Mouse (Mus musculus): ENCODE data around the gene Hs3st4.

The Hs3st4 gene

DNA sequence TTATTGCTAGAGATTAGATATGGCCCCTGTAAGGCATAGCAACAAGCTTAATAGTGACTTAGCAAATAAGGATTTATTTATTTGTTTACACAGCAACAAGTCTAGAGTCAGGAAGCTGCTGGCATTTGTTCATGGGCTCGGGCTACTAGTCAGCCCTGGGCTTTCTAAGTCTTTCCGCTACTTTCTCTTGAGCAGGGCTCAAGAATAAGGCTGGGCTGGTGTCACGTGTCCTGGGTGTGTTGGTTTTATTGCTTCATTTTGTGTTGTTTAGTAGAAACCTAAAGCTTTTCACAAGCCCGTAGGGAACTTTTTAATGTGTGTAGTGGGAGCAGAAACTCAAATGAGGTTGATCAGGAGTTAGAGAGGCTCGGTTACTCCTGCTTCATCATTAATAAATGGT is 153.5 kb downstream of the Hs3st4 start:
- DNase-seq (ENCODE audit: low spot score): no peak

DNA sequence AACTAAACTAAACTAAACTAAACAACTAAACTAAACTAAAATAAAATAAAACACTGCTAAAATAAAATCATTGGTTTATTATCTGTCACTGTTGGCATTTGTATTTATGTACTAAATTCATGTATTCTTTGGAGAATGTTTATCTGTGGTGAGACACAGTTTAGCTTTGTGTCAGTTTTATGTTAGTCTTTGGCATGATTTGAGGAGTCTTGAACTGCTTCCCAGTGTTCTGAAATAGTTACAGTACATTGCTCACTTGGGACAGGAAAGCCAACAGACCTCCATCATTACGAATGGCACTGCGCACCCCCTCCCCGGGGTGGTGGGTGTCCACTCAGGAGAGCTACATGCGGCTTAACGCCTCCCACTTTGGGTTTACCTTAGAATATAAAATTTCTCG is 158.6 kb downstream of the Hs3st4 start:
- no peak for DNase-seq (ENCODE audit: low spot score)

DNA sequence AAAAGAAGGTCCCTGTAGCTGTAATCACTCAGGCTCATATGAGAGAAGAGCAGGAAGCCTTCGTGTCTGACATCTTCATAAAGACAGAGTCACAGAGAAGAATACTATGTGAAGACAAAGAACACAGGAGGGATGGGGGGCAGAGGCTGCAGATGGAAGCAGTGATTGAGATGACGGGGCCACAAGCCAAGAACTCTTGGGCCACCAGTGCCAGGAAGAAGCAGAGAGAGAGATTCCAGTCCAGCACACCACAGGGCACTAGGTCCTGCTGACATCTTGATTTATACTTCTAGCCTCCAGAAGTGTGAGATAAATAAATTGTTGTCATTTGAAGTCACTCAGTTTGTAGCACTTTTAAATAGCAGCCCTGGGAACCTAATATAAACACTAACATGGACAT is 168.2 kb downstream of the Hs3st4 start:
- no peak for DNase-seq (ENCODE audit: low spot score)

DNA sequence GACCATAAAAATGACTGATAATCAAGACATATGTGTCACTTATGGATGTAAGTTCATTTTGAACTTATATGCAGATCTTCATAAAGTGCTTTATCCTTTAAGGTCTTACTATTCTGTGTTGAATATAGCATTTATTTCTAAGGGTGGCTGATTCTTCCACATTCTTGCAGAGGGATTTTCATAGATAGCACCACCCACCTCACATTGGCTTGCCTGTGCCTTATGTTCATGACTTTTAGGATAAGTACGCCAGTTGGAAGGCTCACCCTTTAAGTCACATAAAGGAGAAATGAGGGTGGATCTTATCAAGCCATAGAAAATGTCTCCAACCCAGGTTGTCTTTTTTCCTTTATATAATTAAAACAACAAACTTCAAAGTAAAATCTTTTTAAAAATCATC is 180.6 kb downstream of the Hs3st4 start:
- DNase-seq (ENCODE audit: low spot score): no peak

DNA sequence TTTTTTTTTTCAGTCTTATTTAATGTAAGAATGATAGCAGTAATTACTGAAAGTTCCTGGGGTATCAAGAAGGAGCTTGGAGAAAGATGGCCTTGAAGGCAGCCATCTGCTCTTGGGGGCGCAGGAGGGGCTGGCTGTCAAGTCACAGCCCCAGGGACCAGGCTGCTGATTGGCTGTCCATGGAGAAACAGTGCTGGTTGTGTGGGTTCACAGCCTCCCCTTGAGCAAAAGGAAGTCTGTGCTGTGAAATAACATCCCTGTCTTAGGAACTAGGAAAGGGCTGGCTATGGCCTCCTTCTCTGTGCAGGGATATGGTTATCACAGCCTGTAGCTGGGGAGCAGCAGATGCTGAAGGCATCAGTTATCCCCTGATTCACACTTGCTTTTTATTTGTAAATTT is 183.6 kb downstream of the Hs3st4 start:
- DNase-seq (ENCODE audit: low spot score): no peak

DNA sequence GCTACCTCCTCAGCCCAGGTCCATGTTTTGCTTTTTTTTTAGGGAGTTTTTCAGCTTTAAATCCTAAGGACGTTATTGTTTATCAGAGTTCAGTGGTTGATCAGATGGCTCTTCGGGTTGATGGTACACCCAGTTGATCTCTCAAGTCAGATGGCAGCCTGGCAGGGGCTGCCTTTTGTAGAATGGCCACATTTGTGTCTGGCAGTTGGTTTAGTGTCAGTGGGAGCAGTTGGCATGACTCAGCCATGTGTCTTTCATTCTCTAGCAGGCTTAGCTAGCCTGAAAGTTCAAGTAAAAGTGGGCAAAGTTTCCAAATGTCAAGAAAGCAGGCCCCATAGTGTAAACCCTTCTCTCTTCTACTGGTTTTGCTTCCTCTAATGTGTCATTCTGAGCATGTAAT is 186.1 kb downstream of the Hs3st4 start:
- DNase-seq (ENCODE audit: low spot score): no peak

DNA sequence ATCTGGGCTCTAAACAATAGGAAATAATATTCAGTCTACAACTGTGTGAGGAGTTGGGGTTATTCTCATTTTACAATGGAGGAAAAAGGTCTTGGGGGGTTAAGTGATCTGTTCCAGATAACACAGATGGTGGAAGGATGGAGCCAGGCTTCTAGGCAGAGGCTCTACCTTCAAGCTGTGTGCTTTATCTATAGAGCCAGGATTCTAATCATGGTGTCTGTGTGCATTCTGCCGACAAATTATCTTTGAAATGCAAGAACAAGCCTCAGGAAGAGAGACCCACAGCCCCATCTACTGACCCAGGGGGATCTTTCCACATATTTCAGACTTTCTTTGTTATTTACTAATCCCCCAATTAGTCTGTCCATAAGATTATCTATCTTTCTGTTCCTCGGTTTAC is 187.3 kb downstream of the Hs3st4 start:
- no peak for DNase-seq (ENCODE audit: low spot score)

DNA sequence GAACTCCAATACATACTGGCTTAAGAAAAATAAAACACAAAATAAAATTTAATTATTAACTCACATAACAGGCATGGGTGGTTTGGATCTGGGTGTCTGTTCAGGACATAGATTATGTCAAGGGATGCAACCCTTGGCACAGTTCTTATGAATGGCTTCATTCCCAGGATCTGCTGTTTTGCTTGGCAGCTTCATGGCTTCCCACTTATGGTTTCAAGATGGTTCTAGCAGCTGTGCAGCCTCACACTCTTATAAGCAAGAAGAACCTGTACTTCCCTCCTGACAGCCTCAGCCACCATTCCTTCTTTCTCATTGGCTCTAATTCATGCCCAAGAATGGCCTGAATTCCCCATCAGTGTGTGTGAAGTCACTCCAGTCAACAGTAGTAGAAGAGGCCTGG is 189.3 kb downstream of the Hs3st4 start:
- DNase-seq (ENCODE audit: low spot score): no peak

DNA sequence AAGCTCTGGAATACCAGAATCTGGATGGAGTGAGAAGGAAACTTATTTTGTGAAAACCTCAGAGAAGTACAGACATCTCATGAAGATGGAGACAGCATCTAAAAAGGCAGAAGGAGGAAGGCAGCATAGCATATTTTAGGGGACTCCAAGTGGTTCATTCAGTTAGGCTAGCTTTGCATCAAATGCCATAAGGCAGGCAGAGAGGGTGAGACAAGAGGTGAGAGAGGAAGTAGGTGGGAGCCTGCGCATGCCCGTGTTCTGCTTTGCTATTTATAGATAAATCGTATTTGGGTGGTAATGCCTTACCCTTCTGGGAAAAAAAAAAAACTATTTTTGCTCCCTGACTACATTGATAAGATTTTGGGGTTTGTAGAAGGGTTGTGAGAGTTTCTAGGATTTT is 198.3 kb downstream of the Hs3st4 start:
- no peak for DNase-seq (ENCODE audit: low spot score)

DNA sequence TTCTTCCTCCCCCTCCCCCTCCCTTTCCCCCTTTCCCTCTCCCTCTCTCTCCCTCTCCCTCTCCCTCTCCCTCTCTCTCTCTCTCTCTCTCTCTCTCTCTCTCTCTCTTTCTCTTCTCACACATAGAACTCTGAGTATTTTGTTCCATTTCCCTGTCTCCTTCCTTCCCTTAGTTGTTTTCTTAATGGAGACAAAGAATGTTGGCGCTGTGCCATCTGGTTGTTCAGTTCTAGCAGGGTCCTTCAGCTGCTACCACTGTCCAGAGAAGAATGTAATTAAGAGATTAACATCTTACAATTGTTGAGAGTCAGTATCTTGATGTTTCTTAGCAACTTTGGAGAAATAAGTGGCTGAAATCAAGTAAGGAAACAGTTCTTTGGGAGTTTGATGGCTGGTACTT is 202.0 kb downstream of the Hs3st4 start:
- DNase-seq (ENCODE audit: low spot score): no peak

DNA sequence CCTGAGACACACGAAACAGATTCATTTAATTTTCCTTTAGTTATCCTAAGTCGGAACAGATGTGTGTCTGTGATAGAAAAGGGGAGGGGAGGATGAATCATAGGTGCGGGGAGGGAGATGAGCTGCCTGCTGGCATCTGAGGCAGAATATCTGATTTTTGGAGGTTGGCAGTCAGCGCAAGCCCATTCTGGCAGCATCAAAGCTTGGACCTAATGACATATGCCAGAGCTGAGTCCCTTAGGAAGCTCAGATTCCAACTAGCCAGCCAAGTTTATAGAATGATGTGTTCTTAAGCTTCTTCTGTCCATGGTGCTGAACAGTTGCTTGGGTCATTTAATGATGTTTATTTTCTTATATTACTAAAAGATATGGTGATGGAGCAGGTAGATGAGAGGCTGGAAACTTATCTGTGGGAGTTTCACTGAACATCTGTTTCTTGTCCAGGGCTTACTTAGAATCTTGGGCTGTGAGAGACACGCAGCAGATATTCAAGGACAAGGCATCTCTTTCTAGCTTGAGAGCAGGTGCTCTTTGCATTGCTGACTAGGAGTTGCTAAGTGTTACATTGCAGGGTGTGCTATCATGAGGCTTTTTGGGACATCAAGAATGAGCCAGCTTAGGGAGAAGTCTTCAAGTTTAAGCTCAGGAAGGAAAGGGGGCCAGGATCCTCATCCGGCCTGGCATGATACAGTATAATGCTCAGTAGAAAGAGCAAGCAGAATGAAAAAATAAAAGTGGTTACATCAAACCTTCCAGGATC is 216.3 kb downstream of the Hs3st4 start:
- DNase-seq (ENCODE audit: low spot score): no peak

DNA sequence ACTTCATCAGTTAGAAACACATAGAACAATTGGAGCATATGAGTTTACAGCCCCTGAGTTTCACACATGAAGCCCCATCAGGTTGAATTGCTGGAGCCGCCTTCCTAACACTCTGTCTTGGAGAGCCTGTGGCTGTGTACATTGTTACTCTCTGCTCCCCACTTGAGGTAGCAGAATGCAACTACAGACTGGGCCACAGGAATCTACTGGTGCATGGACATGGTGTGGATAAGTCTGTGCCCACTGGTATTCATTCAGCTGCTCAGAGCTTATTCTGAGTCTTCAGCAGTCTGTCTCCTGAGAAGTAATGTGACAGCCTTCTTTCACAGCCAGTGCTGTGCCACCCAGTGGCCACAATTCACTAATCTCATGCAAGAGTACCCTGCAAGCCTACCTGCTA is 234.3 kb downstream of the Hs3st4 start:
- no peak for DNase-seq (ENCODE audit: low spot score)

DNA sequence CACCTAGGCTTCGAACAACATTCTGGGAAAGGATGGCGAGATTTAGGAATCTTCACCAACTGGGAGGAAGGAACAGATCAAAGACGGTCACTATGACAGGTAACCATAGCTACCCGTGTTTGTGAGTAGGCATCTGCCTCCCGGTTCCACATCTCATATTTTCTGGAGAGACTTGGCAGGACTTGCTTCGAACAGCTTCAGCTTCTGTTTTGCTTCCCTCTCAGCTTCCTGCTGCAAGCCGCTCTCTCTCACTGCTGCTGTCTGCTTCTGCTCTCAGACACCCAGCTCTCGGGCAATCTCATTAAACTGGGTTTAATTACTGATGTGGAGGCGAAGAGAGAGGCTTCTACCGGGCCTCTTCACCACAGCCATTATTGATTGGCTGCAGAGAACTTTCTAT is 237.9 kb downstream of the Hs3st4 start:
- no peak for DNase-seq (ENCODE audit: low spot score)

DNA sequence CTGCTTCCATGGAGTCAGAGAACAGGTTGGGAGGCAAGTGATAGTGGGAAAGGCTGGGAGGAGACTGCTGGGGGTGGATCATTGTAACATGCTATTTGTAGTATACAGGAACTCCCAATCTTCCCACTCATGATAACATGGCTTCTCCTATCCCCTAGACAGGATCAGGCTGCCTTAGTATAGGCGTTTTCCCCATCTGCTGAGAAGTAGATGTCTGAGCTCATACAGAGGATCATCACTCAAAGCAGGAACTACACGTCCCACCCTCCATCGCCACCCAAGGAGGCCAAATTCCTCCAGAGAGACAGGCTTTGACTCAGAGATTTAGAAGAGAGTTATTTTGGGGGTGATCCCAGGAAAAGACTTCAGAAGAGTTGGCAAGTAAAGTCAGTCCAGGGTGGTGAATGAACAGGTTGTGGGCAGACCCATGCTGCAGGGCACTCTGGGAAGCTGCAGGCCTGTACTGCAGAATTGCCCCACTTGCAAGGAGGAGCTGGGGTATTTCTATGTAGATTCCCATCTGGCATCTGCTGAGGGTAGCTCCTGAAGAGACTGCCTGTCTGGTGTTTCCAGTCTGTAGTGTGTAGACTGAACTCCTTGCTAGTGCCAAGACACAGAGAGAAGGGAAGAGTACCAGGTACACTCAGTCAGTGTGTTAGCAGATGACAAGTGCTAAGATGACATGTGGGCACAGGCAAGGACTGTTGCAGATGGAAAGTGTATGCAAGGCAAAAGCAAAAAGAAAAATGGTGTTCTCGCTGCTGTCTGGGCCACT is 255.4 kb downstream of the Hs3st4 start:
- no peak for DNase-seq (ENCODE audit: low spot score)

DNA sequence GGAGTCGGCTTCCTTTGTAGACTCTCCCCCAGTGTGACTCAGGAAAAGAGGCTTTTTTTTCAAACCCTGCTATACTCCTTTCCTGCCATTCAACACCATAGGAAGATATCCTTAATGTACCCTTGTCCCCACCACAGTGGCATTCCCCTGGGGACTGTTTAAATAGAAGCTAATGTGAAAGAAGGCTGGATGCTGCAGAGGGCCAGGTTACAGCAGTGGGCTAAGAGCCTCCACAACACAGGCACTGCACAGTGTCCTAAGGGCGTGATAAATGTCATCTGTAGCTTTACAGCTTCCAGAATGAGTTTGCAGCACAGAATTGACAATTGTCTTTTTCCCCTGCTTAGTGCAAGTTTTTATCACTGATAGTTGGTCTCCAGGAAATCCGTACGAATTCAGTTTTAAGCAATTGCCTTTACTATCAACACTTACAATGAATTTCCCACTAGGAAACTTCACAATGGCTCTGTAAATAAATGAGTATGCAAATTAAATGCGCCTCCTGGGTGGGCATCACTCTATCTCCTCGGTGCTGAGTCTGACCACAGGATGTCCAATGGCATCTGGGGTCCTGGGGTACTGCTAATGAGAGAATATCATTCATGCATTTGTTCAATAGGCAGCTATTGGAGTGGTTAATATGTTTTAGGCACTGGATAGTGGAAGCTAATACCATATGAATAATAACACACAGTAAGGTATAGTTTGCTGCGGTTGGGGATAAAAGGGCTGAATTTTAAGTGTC is 257.4 kb downstream of the Hs3st4 start:
- no peak for DNase-seq (ENCODE audit: low spot score)

DNA sequence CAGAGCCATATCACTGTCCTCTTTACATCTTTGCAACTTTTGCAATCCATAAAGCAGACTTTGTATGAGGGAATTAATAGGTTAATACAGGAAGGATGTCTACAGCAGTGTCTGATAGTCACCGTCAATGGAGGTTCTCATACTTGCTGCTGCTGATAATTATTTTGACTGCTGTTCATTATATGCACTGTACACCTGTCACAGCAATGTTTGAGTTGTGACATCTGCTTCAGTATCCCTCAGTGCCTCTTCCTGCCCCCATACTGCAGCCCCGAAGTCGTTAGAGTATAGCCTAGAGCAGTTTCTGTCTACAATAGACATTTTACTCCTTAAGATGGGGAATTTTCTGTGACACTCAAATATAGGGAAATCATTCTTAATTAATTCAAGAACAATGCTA is 267.2 kb downstream of the Hs3st4 start:
- no peak for DNase-seq (ENCODE audit: low spot score)

DNA sequence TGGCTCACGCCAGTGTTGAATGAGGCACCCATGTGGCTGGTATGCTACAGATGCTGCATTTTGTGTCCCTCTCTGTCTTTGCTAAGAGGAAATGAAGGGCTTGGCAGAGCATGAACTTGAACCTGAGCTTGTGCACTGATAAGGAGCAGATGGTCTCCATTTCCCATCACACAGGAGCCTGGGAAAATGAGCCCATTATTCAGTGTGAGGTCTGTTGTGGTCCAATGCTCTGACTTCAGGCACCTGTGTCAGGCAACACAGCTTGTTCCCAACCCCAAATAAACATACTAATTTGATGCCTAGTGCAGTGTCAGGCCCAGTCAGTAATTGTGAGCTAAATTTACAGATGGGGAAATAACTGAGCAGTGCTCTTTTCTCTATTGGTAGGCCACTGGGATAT is 267.9 kb downstream of the Hs3st4 start:
- DNase-seq (ENCODE audit: low spot score): no peak

DNA sequence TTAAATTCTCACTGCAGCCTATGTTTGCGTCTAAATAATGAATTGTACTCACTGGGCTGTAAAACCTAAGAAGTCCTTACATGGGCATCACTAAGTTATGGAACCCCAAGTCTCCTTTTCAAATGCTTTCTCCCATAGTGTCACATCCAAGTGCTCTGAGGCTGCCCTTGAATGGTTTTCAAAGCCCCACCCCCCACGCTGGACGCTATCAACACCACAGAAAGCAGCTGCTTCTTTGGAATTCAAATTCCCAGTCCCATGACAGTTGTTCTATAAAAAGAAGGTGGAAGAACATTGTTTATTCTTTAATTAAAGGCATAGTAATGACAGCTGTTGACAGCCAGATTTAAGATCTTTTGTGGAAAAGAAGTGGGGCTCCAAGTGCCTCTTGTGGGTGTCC is 275.8 kb downstream of the Hs3st4 start:
- DNase-seq (ENCODE audit: low spot score): no peak

DNA sequence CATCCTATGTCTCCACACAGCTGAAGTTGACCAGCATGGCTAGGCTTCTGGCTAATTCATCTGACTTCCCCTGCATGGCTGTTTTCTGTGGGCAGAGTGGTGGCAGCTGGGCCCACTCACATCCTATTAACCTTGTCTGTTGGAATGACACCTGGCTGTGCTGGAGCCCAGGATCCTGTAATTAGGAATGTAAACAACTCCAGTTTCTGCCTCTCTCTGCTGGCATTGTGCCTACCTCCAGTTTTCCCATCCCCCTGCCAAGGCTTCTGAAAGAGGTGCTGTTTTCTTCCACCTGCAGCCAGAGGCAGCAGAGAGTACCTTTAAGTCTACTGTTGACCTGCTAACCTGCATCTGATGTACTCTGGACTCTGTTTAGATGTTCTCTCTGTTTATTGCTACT is 288.1 kb downstream of the Hs3st4 start:
- no peak for DNase-seq (ENCODE audit: low spot score)

DNA sequence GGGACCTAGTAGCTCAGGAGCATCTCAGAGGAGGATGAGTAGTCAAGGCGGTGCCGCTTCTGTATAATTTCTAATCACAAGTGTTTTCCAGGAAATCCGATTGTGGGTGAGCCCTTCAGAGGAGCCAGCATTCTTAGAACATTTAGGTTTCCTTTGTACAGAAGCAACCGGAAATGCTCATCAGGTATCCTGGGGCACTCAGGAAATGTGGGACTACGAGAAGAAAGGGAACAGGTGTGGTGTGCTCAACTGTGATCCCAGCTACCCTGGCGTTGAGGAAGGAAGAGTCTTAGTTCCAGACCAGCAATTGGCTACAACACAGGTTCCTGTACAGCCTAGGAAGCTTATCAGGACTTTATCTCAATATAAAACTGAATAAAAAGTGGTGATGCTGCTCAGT is 307.2 kb downstream of the Hs3st4 start:
- DNase-seq (ENCODE audit: low spot score): no peak

DNA sequence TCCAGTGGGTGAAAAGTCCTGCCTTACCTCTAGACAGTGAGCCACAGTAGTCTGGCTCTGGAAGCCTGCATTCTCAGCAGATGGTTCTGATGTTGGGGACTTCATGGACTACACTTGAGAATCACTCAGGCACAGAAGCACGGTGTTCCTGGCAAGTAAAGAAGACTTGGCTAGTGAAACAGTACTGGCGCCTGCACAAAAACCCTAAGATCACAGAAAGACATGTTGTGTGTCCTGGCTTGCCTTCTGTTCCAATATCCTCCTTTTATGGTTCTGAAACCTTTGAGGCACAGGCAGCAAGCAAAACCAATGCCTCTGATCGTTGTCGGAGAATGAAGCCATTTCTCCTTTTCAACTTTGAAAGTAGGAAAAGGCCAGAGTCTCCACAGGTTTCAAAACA is 336.8 kb downstream of the Hs3st4 start:
- DNase-seq (ENCODE audit: low spot score): peak; percentile 1

DNA sequence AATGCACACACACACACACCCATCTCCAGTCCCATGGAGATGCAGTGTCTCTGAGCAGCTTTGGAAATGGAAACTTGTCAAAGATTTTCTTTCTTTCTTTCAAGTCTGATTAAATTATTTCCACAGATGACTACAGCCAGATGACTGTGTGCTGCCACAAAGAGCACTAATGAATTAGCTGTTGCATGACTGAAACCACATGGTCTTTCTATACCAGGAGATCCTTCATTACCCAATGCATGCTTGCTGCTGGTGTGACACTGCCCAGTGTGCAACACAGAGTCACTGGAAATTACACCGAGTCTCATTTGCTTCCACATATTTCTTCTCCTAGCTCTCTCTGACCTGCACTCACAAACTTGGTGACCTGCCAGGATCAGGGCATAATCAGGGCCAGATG is 353.0 kb downstream of the Hs3st4 start:
- DNase-seq (ENCODE audit: low spot score): peak; percentile 4

DNA sequence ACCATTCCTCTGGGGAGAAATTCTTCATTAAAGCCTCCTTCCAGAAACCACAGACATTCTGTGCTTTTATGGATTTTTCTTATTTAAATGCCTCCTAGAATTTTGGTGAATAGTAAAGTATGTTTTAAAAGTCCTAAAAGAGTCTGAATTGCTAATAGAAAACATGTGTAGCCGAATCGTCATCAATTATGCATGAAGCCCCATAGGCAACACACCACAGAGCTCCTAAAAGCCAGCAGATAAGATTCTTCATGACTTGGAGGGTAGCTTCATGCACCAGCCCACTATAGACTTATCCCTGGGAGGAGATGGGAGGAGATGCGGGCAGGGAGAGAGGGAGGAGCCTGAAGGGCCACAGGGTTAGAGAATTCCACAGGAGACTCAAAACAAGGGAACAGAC is 358.8 kb downstream of the Hs3st4 start:
- no peak for DNase-seq (ENCODE audit: low spot score)
